Mouse (Mus musculus): ENCODE results near the gene Tmem233. TPM values are rescaled to one million over a fixed set of nuclear protein-coding genes. Genes with fewer than 3 reads are reported as not detected.

Tmem233 gene
- total and polyA plus RNA-seq, 3 experiments = 6.0 TPM; not detected in 2

DNA sequence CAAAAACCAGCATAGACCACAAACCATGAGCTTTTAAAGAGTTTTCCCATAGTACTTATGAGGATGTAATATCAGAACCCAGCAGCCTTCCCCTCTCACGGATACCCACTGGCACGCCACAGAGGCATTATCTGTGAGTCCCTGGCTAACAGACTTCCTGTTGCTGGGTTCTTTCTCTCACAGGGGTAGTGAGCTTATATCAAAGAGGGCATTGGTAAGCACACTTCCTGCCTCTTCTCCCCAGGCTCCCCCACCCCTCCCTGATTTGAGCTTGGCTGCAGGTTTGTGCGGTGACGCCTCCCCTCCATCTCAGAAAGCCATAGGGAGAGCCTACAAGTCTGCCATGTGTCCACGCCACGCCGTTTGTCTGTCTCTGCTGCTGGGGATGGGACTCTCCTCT, 54.0 kb downstream of the Tmem233 start (continued):
- TF ChIP-seq ZKSCAN1 (IDR thresholded peaks at IDR 0.05; ENCODE audit: low read depth, low read length) = no peak
- TF ChIP-seq MAZ (IDR thresholded peaks at IDR 0.05; ENCODE audit: low read depth, low read length) = peak; percentile 28
- TF ChIP-seq TBP (IDR thresholded peaks at IDR 0.05; ENCODE audit: low read depth, low read length) = no peak
- TF ChIP-seq ZC3H11A (IDR thresholded peaks at IDR 0.05; ENCODE audit: low read depth, low read length) = no peak
- TF ChIP-seq BHLHE40 (IDR thresholded peaks at IDR 0.05; ENCODE audit: borderline replicate concordance, low read depth, low read length) = peak; percentile 93
- no peak for TF ChIP-seq E2F4 (IDR thresholded peaks at IDR 0.05; ENCODE audit: borderline replicate concordance, low read depth, low read length)
- TF ChIP-seq CHD1 (IDR thresholded peaks at IDR 0.05; ENCODE audit: low read depth, low read length) = no peak
- TF ChIP-seq GABPA (IDR thresholded peaks at IDR 0.05; ENCODE audit: low read depth, low read length) = no peak
- no peak for TF ChIP-seq RAD21 (IDR thresholded peaks at IDR 0.05; ENCODE audit: low read depth, low read length)
- no peak for TF ChIP-seq JUND (IDR thresholded peaks at IDR 0.05; ENCODE audit: low read depth, low read length)
- TF ChIP-seq MAFK (IDR thresholded peaks at IDR 0.05; ENCODE audit: borderline replicate concordance, low read depth, low read length) = no peak
- no peak for TF ChIP-seq ZMIZ1 (IDR thresholded peaks at IDR 0.05; ENCODE audit: low read depth, low read length)
- no peak for TF ChIP-seq POLR2AphosphoS5 (IDR thresholded peaks at IDR 0.05; ENCODE audit: borderline replicate concordance, low read depth, low read length)
- no peak for TF ChIP-seq NELFE (IDR thresholded peaks at IDR 0.05; ENCODE audit: low read depth, low read length)
- TF ChIP-seq USF2 (IDR thresholded peaks at IDR 0.05; ENCODE audit: borderline replicate concordance in 1 of 2, insufficient read depth in 1 of 2, low read depth in 1 of 2, low read length in 2 of 2) = no peak
- TF ChIP-seq ELF1 (IDR thresholded peaks at IDR 0.05; ENCODE audit: low read depth, low read length) = 0 out of 2 replicates have a peak, but pooled peaks have one; percentile 62
- no peak for TF ChIP-seq MXI1 (IDR thresholded peaks at IDR 0.05; ENCODE audit: low read depth, low read length)
- peak; percentile 84; the same call in 1 of the 2 replicates for TF ChIP-seq RCOR1 (IDR thresholded peaks at IDR 0.05; ENCODE audit: low read depth, low read length)
- no peak for TF ChIP-seq MAX (IDR thresholded peaks at IDR 0.05; ENCODE audit: low read length)

DNA sequence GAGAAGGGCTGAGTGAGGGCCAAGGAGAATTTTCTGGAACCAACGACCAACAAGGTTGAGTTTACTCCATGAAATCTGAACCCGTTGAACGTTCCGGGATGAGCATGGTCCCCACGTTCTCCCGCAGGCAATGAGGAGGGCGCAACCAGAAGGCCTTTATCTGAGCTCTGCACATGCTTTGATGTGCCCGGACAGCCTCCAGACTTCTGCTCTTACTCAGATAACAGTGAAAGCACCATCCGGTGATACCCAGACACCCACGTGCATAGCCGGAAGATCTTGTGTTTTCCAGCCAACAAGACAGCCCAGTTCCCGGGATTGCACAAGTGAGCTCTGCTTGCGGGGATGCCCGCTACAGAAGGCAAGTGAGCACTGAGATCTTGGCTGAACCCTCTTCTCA, 56.5 kb downstream of the Tmem233 start:
- peaks cover 0 to 36% of the 10 kb centered on the region in 2 experiments; a peak in 2 of 4 replicates for H3K36me3 ChIP-seq (ENCODE audit: control insufficient read depth in 1 of 2, insufficient read depth in 2 of 2, low read length in 2 of 2)
- peak; percentile 94 for DNase-seq (ENCODE audit: low read depth, low spot score)
- H3K4me3 ChIP-seq (ENCODE audit: control insufficient read depth in 1 of 2, insufficient read depth in 1 of 2, low read depth in 2 of 2, low read length in 2 of 2) = peak overlapping the region; percentile 14 to 30; a peak in 3 of 4 replicates
- TF ChIP-seq TBP (IDR thresholded peaks at IDR 0.05; ENCODE audit: low read depth, low read length) (peak; percentile 57; the same call in 1 of the 2 replicates), ZKSCAN1 (IDR thresholded peaks at IDR 0.05; ENCODE audit: low read depth, low read length) (no peak), RCOR1 (IDR thresholded peaks at IDR 0.05; ENCODE audit: low read depth, low read length) (peak; percentile 87), MXI1 (IDR thresholded peaks at IDR 0.05; ENCODE audit: low read depth, low read length) (peak; percentile 94), MYB (IDR thresholded peaks at IDR 0.05; ENCODE audit: low read depth, low read length) (0 out of 2 replicates have a peak, but pooled peaks have one; percentile 49), ZMIZ1 (IDR thresholded peaks at IDR 0.05; ENCODE audit: low read depth, low read length) (no peak), E2F4 (IDR thresholded peaks at IDR 0.05; ENCODE audit: borderline replicate concordance, low read depth, low read length) (no peak), POLR2A (IDR thresholded peaks at IDR 0.05; ENCODE audit: control insufficient read depth in 1 of 2, insufficient read depth in 1 of 2, low read depth in 1 of 2, low read length in 2 of 2, poor library complexity in 1 of 2) (peak in 1 of 2 experiments; percentile 23; a peak in 1 of 4 replicates), TCF12 (IDR thresholded peaks at IDR 0.05; ENCODE audit: low read depth, low read length) (peak; percentile 99), EP300 (IDR thresholded peaks at IDR 0.05; ENCODE audit: low read depth in 1 of 2, low read length in 2 of 2) (peak; percentile 93 to 98), JUND (IDR thresholded peaks at IDR 0.05; ENCODE audit: low read depth, low read length) (no peak), NELFE (IDR thresholded peaks at IDR 0.05; ENCODE audit: low read depth, low read length) (no peak; the same call in 1 of the 2 replicates), USF1 (IDR thresholded peaks at IDR 0.05; ENCODE audit: low read depth, low read length) (peak; percentile 60), MAX (IDR thresholded peaks at IDR 0.05; ENCODE audit: low read length) (peak; percentile 93), MYC (IDR thresholded peaks at IDR 0.05; ENCODE audit: low read depth, low read length) (peak; percentile 97), TAL1 (IDR thresholded peaks at IDR 0.05; ENCODE audit: low read length) (peak; percentile 99), ETS1 (IDR thresholded peaks at IDR 0.05; ENCODE audit: low read depth, low read length) (peak; percentile 95), BHLHE40 (IDR thresholded peaks at IDR 0.05; ENCODE audit: borderline replicate concordance, low read depth, low read length) (peak; percentile 98), GATA1 (IDR thresholded peaks at IDR 0.05; ENCODE audit: low read depth, low read length) (peak; percentile 98), SIN3A (IDR thresholded peaks at IDR 0.05; ENCODE audit: low read length) (peak; percentile 92)
- H3K27ac ChIP-seq (ENCODE audit: control insufficient read depth, low read depth, low read length) = peak overlapping the region; percentile 95
- H3K27me3 ChIP-seq (ENCODE audit: control insufficient read depth in 1 of 2, insufficient read depth in 2 of 2, low read length in 2 of 2) = no peaks in the 10 kb centered on the region
- H3K4me1 ChIP-seq (ENCODE audit: control insufficient read depth in 1 of 2, insufficient read depth in 2 of 2, low read length in 2 of 2) = peaks cover 23 to 43% of the 10 kb centered on the region in 2 experiments
- H3K9ac ChIP-seq (ENCODE audit: control insufficient read depth, low read depth, low read length, poor library complexity, severe bottlenecking) = peak overlapping the region; percentile 38
- H3K9me3 ChIP-seq (replicated peaks; ENCODE audit: insufficient read depth, low read length) = no peaks in the 10 kb centered on the region
- peaks cover 25% of the 10 kb centered on the region for H3K79me2 ChIP-seq (ENCODE audit: control insufficient read depth, insufficient read depth, low read length, poor library complexity)
